Mouse (Mus musculus): ENCODE data around the gene Hes1.
"Not testable (repeated sequence)": the region's sequence is repeated elsewhere in the genome, so short reads cannot be mapped to it uniquely, and the experiment has no call there.

The Hes1 gene

DNA sequence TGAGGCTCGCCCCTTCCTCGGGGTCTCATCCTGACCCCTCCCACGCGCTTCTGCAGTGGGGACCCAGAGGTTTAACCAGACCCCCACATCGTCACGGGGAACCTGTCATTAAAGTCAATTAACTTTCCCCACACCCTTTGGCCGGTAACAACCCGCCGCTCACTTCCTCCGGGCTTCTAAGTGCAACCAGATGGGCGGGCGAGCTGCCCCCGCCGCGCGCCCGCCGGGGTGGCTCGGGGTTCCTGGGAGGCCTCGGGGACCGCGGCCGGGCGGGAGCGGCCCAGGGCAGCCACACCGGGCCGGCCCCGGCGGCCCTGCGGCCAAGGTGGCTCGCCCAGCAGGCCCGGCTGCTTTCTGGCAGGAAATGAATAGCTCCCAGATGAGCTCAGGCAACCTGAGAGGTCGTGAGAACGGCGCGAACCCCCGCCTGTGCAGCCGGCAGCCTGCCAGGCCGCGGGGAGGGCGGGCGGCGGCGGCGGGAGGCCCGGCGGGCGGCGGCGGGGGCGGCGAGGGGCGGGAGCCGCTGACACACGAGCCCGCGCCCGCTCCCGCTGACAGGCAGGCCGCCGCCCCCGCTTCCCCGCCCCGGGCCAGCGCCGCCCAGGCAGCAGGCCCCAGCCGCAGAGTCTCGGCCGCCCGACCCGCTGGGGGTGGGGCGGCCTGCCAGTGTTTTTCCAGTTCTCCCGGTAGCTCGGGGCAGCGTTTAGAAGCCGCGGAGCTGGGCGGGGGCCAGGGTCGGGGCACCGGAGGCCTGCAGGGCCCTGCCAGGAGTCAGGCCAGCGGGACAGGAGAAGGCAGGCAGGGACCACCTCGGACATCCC lies 6.0 kb downstream of the Hes1 start:
- DNase-seq (ENCODE audit: extremely low spot score, low spot score) = peak; percentile 82

DNA sequence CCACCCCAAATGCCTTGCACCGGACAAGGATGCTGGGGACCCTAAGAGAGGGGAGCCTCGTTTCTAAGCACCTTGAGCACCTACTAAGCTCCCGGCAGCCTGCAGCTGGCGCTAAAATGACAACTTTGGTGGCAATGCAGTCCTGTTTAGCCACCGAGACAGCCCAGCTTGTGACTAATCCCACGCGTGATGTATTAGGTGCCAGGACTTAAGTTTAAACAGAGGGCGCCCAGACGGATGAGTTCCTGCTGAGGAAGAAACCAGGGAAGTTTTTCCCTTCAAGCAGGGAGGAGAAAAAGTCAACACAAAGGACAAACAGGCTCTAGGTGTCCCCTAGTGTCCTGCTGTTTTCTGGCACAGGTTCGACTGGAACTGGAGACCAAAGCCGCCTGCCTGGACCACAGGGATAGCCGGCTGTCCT lies 6.6 kb downstream of the Hes1 start:
- no peak for DNase-seq (ENCODE audit: extremely low spot score, low spot score)

DNA sequence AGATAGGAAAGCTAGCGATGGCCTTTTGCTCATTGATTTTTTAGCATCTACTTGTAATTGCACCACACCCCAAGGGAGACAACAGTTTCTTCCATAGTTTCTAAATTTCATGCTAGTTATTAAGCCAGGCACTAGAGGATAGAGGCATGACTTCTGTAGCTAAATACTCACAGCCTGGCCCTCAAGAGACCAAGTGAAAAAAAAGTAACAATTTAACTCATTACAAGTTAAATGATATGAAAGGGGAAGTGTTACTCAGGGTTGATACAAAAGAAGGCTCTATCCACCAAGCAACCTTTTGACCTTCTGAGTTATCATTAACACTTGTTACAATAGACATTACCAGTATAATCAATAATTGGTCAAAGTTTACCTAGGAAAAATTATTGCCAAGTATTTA lies 9.1 kb downstream of the Hes1 start:
- no peak for DNase-seq (ENCODE audit: extremely low spot score, low spot score)

DNA sequence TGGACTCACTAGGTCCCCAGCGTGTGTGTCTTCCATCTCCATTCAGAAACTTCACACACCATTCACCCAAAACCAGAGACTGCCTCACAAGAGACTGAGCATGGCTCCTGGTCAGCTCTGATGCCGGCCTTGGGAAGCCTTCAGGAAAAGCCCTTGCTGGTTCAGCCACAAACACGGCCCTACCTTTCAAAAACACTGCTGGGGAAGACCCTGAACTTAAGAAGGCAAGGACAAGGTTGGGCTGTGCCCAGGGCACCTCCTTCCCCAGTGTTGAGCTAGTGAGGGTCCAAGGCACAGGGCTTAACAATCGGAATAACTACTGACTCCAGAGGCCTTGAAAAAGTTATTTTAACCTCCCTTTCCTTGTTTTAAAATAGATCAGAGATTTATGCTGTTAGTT lies 17.3 kb downstream of the Hes1 start:
- DNase-seq (ENCODE audit: extremely low spot score, low spot score) = no peak

DNA sequence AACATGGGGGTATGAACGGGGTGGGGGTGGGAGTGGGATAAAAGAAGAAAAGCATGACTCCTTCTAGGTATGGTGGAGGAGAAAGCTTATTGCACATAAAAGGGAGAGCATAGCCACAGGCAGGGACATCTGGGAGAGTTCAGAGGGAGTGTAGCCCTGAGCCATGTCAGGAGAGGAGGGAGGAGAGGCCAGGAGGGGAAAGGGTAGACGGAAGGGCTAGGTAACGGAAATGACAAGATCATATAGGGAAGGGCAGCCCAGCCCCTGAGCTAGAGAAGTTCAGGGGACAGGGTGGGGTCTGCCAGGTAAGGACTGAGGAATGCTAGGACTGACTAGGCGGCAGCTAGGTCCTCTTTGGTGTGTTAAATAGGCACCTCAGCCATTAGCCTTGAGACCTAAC lies 17.8 kb downstream of the Hes1 start:
- no peak for DNase-seq (ENCODE audit: extremely low spot score, low spot score)

DNA sequence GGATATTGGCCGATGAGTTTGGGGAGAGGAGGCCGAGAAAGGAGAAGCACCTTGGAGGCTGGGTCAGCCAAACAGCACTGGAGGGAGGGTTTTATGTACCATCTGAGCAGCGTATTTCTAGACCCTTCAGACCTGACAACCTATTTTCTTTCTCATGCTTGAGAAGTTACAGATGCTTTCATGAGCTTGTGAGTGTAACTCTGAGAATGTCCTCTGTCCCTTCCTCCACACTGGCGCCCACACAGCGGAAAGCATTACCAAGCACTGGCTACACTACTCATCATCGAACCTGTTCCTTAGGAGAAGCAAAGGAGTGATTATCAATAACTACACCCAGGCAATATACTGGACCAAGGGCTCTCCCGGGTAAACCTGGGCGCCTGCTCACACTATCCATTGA lies 18.8 kb downstream of the Hes1 start:
- DNase-seq (ENCODE audit: extremely low spot score, low spot score) = no peak

DNA sequence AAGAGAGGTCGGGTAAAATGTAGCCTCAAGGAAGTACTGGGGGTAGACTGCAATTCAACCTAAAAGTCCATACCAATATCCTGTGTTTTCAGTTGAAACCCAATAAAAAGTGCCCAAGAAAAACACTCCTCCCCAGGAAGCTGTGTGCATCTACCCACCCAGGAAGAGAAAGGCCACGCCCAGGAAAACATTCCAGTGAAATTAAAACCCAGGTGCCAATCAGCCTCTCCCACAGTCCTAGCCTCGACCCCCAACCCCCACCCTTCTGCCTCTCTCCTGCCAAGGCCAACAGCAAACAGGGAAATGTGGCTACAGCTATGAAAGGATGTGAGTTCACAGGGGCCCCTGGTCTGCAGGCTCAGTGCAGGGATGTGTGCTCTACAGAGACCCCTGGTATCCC lies 19.4 kb downstream of the Hes1 start:
- no peak for DNase-seq (ENCODE audit: extremely low spot score, low spot score)

DNA sequence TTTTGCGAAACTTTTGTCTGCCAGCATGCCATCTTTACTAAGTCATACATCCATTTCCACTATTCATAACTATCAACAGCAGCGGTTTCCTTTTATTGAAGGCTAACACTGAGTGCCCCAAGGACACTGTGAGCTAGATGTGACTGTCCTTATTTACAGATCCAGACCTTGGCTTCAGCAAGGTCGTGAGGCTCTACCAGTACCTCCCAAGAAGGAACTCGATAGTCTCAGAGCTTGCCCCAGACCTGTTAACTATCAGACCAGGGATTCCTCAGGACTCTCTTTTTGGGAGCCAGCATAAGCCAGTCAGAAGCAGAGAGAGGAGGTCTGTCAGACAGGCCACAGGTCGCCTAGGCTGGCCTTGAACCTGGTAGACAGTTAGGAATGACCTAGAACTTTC lies 24.5 kb downstream of the Hes1 start:
- DNase-seq (ENCODE audit: extremely low spot score, low spot score) = no peak

DNA sequence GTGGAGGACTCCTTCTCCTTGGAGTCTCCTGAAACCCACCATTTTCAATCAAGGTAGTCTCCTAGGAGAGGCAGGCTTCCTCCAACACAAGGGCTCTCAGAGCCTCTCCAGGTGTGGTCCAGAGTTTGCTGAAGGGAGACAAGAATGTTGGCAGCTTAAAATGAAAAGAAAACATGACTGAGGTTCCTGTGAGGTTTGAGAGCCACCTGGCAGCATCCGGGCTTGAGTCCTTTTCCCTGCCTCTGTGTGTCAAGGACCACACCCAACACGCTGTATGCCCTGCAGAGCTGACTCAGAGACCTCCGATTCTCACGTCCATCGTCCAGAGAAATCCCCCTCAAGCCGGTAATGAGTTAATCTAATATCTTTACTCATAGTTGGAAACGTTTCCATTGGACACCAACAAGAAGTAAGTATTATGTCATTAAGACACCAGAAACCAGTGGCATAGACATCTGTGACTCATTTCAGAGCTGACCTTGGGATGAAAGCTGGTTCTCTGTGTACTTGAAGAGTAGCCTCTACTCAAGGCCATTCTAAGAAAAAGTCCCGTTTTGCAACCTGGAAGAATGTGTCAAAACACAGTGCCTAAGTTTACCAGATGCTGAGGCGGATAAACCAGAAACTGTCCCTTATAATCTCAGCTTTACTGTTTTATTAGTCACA lies 26.1 kb downstream of the Hes1 start:
- no peak for DNase-seq (ENCODE audit: extremely low spot score, low spot score)

DNA sequence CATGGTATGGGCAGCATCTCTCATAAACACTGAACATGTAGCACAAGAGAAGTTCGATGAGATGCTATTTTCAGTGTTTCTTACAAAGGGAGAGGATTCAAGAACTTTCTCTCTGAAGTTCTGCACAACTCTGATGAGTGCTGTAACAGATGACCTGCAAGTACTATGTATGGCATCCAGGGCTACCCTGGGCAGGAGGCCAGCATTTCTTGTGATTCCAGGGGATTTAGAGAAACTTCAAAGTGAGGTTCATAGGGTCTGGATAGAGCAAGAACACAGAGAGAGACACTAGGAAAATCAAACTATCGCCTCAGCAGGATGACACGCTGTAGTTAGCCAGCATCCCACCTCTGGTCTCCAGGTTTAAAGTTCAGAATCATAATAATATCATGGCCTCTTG lies 31.9 kb downstream of the Hes1 start:
- no peak for DNase-seq (ENCODE audit: extremely low spot score, low spot score)

DNA sequence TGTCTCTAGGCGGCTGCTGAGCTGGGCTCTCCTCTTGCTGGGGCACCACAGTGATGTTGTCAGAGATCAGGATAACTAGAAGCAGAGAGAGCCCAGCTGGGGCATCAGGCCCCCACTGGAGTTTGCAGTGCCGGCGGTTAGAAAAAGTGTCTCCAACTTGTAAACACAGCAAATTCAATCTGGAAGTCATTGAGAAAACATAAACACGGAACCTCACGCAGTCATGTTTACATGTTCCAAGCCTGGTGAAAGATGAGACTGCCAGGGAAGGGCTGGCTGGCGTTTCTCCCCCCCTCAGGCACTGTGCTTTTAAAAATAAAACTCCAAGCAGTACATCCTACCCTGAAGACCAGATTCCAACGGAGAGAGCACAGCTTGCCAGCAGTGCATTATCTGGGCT lies 32.3 kb downstream of the Hes1 start:
- DNase-seq (ENCODE audit: extremely low spot score, low spot score) = no peak

DNA sequence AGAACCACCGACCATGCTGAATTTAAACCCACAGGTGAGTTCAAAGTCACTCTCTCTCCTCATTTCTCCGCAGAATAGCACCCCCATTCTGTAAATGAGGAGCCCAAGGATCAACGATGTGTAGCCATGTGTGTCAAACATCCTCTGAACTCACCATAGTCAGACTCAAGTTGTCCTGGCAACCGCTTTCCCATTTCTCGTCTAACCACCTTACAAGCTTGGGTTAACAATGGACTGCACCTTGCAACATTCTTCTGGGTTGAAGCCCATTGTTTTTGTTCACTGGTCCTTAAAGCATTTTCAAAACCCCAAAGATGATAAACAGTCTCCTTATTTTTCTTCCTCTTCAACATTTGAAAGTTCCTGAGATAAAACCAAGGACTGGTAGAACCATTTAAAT lies 34.9 kb downstream of the Hes1 start:
- DNase-seq (ENCODE audit: extremely low spot score, low spot score) = no peak

DNA sequence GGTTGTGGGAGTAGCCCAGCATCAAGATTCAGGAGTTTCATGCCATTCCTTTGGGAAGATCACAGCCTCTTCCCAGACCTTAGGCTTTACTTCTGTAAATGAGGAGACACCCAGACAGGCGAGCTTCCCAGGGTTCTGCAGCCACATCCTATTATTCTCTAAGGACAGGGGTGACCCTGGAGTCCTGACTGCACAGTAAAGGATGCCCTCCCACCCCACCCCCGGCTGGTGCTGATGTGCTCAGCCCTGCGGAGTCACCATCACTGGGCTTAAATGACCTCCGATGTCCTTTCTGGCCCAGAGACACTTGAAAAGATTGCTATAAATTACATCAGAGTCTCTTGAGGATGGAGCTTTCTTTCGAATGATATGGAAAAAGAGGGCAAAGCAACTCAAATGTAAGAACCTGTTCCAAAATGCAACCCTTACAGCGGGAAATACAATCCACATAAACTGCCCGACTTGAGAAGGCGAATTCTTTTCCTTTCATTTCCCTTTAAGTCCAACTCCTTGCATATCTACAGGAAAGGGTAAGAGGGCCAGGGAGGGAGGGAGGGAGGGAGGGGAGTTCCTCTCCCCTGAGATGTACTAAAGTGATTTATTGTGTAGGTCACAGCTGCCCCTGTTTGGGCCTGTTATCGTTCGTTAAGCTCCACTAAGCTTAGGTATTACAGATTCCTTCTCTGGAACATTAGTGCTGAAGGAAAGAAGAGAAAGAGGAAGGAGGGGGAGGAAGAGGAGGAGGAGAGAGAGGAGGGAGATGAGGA lies 38.1 kb downstream of the Hes1 start:
- no peak for DNase-seq (ENCODE audit: extremely low spot score, low spot score)

DNA sequence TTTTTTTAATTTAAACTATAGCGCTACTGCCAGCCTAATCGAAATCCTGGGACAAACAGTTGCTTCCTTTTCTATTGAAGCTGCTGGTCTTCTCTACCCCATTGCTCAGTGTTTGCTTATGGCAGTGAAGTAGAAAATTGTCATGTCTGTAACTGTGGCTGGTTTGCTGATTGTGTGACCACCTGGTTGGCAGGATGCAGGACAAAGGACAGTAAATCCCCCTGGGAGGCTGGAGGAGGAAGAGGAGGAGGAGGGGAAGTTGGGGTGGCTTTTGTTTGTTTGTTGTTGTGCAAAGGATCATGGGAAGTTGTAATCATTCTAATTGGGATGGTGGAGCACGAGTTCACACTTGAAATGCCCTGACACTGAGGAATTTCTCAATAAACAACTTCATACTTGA lies 38.8 kb downstream of the Hes1 start:
- DNase-seq (ENCODE audit: extremely low spot score, low spot score) = no peak

DNA sequence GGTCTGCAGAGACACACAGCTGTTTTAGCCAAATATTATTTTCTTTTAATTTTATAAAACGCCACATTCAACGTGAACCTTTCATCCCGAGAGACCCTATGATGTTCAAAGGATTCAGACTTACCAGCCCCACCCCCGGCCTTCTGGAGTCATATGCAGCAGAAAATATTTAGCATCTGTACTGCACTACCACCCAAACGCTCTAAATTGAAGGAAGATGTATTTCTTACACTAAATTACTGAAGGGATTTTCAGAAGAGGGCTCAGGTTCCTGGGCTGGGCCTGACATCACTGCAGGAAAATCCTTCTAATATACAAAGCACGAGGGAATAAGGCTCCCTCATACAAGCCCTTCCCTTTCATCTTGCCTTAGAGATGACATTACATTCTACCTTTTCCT lies 39.3 kb downstream of the Hes1 start:
- DNase-seq (ENCODE audit: extremely low spot score, low spot score) = no peak

DNA sequence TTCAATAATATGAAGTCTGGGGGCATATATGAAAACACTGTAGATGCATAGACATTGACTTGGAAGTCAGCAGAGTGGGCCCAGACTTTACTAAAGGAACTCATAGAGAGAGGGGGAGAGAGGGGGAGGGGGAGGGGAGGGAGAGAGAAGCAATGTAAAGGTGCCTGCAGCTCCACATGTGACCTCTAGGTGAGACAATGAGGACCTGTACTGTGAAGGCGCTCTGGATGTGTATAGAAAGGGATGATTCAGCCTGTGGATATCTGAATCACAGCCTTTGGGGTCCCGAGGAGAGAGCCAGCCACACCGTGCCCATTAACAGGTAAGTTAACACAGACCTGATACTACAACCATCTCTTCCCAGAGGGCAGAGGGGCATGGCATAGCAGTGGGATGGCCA lies 40.2 kb downstream of the Hes1 start:
- DNase-seq (ENCODE audit: extremely low spot score, low spot score) = no peak

DNA sequence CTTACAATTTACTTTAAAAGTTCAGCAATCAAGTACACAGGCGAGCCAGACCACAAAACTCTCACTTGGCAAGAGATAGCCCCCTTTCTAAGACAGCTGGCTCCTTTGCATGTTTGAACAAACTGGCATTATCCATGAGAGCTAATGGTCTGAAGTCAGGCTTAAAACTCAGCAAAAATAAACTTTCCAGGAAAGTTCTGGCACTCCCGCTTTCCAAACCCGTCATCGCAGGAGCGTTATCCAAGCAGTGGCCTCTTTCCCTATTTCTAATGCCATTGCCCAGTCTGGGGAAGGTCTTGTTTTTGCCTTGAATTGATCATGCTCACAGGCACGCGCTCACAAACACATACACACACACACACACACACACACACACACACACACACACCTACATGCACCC lies 41.3 kb downstream of the Hes1 start:
- DNase-seq (ENCODE audit: extremely low spot score, low spot score) = no peak

DNA sequence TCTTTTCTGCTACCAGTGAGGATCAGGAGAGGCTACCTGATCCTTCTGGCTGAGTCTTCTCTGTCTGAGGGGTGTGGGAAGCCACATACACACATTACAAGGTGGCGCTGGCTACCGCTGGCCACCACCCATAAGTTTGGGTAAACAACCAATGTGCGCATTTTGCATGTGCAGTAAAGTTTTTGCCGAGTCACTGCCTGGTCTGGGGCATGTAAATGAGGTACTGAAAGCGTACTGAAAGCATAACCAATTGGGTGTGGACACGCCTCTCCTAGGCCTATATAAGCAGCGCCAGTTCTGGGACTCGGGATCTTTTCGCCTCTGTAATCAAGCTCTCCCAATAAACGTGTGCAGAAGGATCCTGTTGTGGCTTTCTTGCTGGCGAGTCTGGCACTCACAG lies 44.0 kb downstream of the Hes1 start:
- not testable (repeated sequence) for DNase-seq (ENCODE audit: extremely low spot score, low spot score)

DNA sequence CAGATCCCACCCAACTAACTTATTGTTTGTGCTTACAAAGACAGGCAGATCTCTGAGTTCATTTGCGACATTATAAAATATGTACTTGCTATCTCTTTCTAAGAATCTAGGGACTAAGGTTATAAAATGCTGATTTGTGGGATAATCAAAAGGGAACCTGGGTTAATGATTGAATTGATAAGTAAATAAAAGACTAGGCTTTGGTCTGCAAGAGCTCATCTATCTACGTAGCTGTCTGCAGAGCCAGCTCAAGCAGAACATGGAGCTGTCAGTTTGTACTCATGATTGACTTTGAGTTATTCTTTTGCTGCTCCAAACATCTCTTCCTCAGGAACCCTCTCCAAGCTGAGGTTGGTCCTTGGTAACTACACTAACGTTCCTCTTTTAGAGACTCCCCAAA lies 46.3 kb downstream of the Hes1 start:
- DNase-seq (ENCODE audit: extremely low spot score, low spot score) = no peak

DNA sequence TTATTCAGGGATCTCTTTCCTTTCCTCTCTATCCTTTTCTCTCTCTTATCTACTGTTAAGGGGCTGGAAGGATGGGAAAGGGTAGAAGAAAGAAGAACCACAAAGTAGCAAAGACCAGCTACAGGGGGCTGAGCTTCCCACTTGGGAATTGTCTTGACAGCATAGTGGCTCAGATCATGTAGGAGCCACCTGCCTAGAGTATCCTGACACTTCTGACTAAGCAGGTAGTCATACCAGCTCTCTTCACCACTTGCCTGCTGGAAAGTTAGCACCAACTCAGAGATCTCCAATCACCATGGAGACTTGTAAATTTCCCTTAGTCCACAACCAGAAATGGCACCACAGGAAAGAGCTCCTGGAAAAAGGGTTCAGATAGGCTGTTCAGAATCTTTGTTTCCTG lies 46.9 kb downstream of the Hes1 start:
- DNase-seq (ENCODE audit: extremely low spot score, low spot score) = no peak

DNA sequence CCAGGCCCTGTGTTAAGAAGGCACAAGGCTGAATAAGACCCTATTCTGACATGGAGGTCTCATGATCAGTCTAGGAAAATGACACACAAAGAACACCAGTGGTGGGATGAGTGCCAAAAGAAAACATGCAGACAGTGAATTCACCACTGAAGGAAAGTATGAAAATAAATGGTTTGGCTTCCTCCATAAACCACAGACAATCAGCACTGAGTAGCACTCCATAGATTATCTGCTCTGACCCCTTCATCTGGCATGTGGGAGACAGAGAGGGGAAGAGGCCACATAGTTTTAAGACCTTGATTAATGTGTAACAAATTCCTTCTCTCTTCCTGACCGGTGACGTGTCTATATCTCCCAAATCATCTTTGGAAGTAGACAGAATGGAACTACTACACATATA lies 47.4 kb downstream of the Hes1 start:
- no peak for DNase-seq (ENCODE audit: extremely low spot score, low spot score)

DNA sequence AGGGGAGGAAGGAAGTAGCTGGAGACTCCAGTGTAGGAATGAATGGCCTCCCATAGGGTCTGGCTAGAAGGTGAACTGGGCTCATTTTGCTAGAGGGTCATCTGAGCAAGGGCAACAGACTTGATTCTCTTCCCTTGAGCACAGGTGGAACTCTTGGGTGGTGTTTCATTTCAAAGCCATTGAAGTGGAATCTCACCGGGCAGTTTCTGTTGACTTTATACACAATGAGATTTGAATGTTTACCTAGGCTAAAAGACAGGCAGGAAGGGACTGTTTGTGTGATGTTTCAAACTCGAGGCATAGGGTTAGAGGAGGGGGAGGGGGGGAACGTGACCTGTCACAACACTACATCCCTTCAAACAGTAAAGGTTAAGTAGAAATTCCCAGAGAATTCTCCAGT lies 49.0 kb downstream of the Hes1 start:
- no peak for DNase-seq (ENCODE audit: extremely low spot score, low spot score)
